17 mouse cellular contexts compared by ENCODE assay signal in the genomic region with DNA sequence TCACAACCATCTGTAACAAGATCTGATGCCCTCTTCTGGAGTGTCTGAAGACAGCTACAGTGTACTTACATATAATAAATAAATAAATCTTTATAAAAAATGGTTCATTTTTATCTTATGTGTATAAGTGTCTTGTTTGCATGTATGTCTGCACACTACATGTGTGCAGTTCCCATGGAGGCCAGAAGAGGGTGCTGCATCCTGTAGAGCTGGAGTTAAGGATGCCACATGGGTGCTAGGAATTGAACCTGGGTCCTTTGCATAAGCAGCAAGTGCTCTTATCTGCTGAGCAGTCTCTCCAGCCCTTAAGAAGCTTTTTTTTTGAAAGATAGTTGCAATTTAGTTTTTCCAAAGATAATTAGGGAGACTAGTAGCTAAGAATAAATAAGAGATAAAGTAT.
DNase-seq lines count a peak whose midpoint lies in the region; TF ChIP-seq lines count a peak whose summit lies in the region.
"Had no signal": no experiment of that assay in that cellular context is flagged by ENCODE, and none has a peak within 500 bp of the region (broad histone marks: within the 10 kb centered on the region; RNA-seq: fewer than 3 reads in every experiment).

No protein-coding gene starts in this region.

- no peak for TF ChIP-seq POLR2A in heart, adult 2 months (IDR thresholded peaks at IDR 0.05; ENCODE audit: insufficient read depth, low read depth, low read length)
- no peak for TF ChIP-seq POLR2A in testis, adult 2 months (IDR thresholded peaks at IDR 0.05; ENCODE audit: control insufficient read depth, low read depth, low read length)

- no peaks in the 10 kb centered on the region for H3K79me2 ChIP-seq in heart, adult 2 months (replicated peaks; ENCODE audit: control insufficient read depth, insufficient read depth, low read length)

- no peak for DNase-seq in heart, adult 2 months
- DNase-seq in heart, adult 9 months (ENCODE audit: low spot score in 2 of 2) = no peak
- DNase-seq in left cerebral cortex, adult 2 months (ENCODE audit: extremely low spot score in 1 of 2, low spot score in 2 of 2) = no peak
- no peak for DNase-seq in left cerebral cortex, adult 8-10 months (ENCODE audit: low spot score in 2 of 2)
- DNase-seq in testis, postnatal 10 days (ENCODE audit: low spot score) = no peak
- no peak for DNase-seq in cerebellum, postnatal 25 days
- DNase-seq: adrenal gland, adult 8-10 months; B cell, adult 2 months; cerebellum, adult 11 months; cerebellum, postnatal 10 days; right cerebral cortex, adult 18-20 months; thymus, adult 18-20 months; thymus, postnatal 4 days had no signal

- no peaks in the 10 kb centered on the region for H3K27me3 ChIP-seq in heart, adult 2 months (ENCODE audit: control insufficient read depth, insufficient read depth, low read length)
- no peaks in the 10 kb centered on the region for H3K27me3 ChIP-seq in testis, adult 2 months (ENCODE audit: control insufficient read depth, insufficient read depth, low read length)

- no peak for TF ChIP-seq EP300 in heart, adult 2 months (IDR thresholded peaks at IDR 0.05; ENCODE audit: insufficient read depth, low read depth, low read length)

- no peaks in the 10 kb centered on the region for H3K36me3 ChIP-seq in heart, adult 2 months (ENCODE audit: control insufficient read depth, insufficient read depth, low read length)
- H3K36me3 ChIP-seq in testis, adult 2 months (ENCODE audit: control insufficient read depth, insufficient read depth, low read length) = no peaks in the 10 kb centered on the region
- H3K36me3 ChIP-seq: embryonic facial prominence, embryonic 13.5 days; midbrain, embryonic 13.5 days; neural tube, embryonic 13.5 days had no signal

- peak; percentile 42 for TF ChIP-seq CTCF in heart, adult 2 months (IDR thresholded peaks at IDR 0.05)
- peak; percentile 17 for TF ChIP-seq CTCF in left cerebral cortex, adult 2 months (IDR thresholded peaks at IDR 0.05)
- TF ChIP-seq CTCF in testis, adult 2 months (IDR thresholded peaks at IDR 0.05; ENCODE audit: control insufficient read depth, insufficient read depth, insufficient replicate concordance, low read depth, low read length) = peak; percentile 49; the same call in 1 of the 2 replicates

- H3K9ac ChIP-seq in heart, adult 2 months (ENCODE audit: low read depth, low read length) = no peak overlapping the region
- H3K9ac ChIP-seq: embryonic facial prominence, embryonic 13.5 days; midbrain, embryonic 13.5 days; neural tube, embryonic 13.5 days had no signal

- no peak overlapping the region for H3K27ac ChIP-seq in heart, adult 2 months
- no peak overlapping the region for H3K27ac ChIP-seq in left cerebral cortex, adult 2 months
- H3K27ac ChIP-seq in testis, adult 2 months (ENCODE audit: control insufficient read depth, insufficient read depth, low read depth, low read length) = no peak overlapping the region
- H3K27ac ChIP-seq: embryonic facial prominence, embryonic 13.5 days; midbrain, embryonic 13.5 days; neural tube, embryonic 13.5 days had no signal

- intact Hi-C loops in heart, adult 2 months (cut with DNase I) = no loop called here
- intact Hi-C loops in left cerebral cortex, adult 2 months (cut with DNase I) = loop anchor here (5.0 kb wide), 1 partner anchor 98 kb away; no protein-coding TSS in a partner anchor

- H3K4me1 ChIP-seq in heart, adult 2 months (ENCODE audit: control insufficient read depth, insufficient read depth, low read length) = no peaks in the 10 kb centered on the region
- H3K4me1 ChIP-seq in testis, adult 2 months (ENCODE audit: control insufficient read depth, insufficient read depth, low read length) = peaks cover 2% of the 10 kb centered on the region

- no peak overlapping the region for H3K4me3 ChIP-seq in heart, adult 2 months
- H3K4me3 ChIP-seq in left cerebral cortex, adult 2 months = no peak overlapping the region
- H3K4me3 ChIP-seq in testis, adult 2 months (ENCODE audit: control insufficient read depth, low read depth, low read length) = no peak overlapping the region
- H3K4me3 ChIP-seq: embryonic facial prominence, embryonic 13.5 days; midbrain, embryonic 13.5 days; neural tube, embryonic 13.5 days had no signal
